Mouse (Mus musculus) heart, embryonic 16.5 days (tissue): ENCODE results near the gene Lhcgr. TPM values are rescaled to one million over a fixed set of nuclear protein-coding genes. Genes with fewer than 3 reads are reported as not detected.

Experiments used
- ATAC-seq: fragments of 200-750 bp; cut with Nextera tagmentation; replicated peaks from 2 replicates; pipeline ENCODE4 v1.8.0; 2017; ENCODE audit warnings: moderate number of reproducible peaks; ENCODE audit not compliant: insufficient read depth, low FRiP score; ENCODE audit errors: extremely low read depth
- H3K27ac ChIP-seq: fragments of 300-500 bp; sonication (generic); 2 replicates; pipeline ENCODE4 v1.5.1; 2014; ENCODE audit warnings: mild to moderate bottlenecking, low read length, control low read depth, moderate library complexity
- H3K27me3 ChIP-seq: fragments of 300-500 bp; sonication (generic); 2 replicates; pipeline ENCODE4 v1.6.1; 2014; ENCODE audit warnings: low read length, mixed read lengths; ENCODE audit not compliant: control insufficient read depth, insufficient read depth
- H3K36me3 ChIP-seq: fragments of 300-500 bp; sonication (generic); 2 replicates; pipeline ENCODE4 v1.6.1; 2014; ENCODE audit not compliant: control insufficient read depth, insufficient read depth
- H3K4me1 ChIP-seq: fragments of 300-500 bp; sonication (generic); 2 replicates; pipeline ENCODE4 v1.6.1; 2014; ENCODE audit warnings: low read length, mixed read lengths; ENCODE audit not compliant: control insufficient read depth, insufficient read depth
- H3K4me2 ChIP-seq: fragments of 300-500 bp; sonication (generic); 2 replicates; pipeline ENCODE4 v1.6.1; 2014; ENCODE audit warnings: low read depth, mild to moderate bottlenecking, control low read depth, low read length
- H3K4me3 ChIP-seq: fragments of 300-500 bp; sonication (generic); 2 replicates; pipeline ENCODE4 v1.5.1; 2014; ENCODE audit warnings: mild to moderate bottlenecking, control low read depth, low read length
- H3K9ac ChIP-seq: fragments of 300-500 bp; sonication (generic); 2 replicates; pipeline ENCODE4 v1.6.1; 2014; ENCODE audit warnings: low read length, control low read depth
- H3K9me3 ChIP-seq: fragments of 300-500 bp; sonication (generic); replicated peaks from 2 replicates; pipeline ENCODE4 v1.6.1; 2016; ENCODE audit warnings: low read length; ENCODE audit not compliant: control insufficient read depth
- WGBS: fragments of 180-500 bp; shearing (Covaris S2); extraction: QIAGEN DNeasy Blood & Tissue Kit; methylation state at CpG from one replicate; pipeline ENCODE4 v1.1.7; 2014; 5-methylcytosine and 5-hydroxymethylcytosine counted together
- polyA plus RNA-seq: library from polyadenylated mRNA; unstranded; fragments of >200 nt; fragmentation: Nextera tagmentation; extraction: Ambion mirVana; gene quantifications from 2 replicates; pipeline ENCODE4 v1.2.1, GENCODE M21; 2015

Gene Lhcgr
- polyA plus RNA-seq, 1 experiment from 2014 or later = not detected

DNA sequence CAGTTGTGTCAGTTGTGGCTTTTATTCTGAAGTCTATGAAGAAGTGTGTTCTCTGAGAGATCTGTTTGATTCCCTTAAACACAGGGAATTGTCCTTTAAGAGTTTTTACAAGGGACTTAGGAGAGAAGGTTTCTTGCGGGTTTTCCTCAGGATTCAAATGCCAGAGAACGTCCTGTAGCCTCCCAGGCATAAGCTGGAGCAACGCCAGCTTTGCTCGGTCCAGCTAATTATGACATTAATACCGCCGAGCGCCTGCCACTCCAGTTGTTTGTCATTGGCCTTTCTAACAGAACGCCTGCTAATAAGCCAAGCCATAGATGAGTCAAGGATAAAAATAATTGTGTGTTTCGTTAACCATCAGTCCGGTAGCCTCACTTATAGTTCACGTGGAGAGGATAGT lies 103.6 kb downstream of the Lhcgr start:
- Histone ChIP-seq H3K9ac (no peak overlapping the region), H3K4me1 (no peaks in the 10 kb centered on the region), H3K36me3 (no peaks in the 10 kb centered on the region), H3K4me2 (no peak overlapping the region), H3K4me3 (no peak overlapping the region), H3K27me3 (no peaks in the 10 kb centered on the region), H3K27ac (no peak overlapping the region), H3K9me3 (no peaks in the 10 kb centered on the region)
- no peak for ATAC-seq
- WGBS = 67% methylated on average over 11 of the region's 11 CpGs

DNA sequence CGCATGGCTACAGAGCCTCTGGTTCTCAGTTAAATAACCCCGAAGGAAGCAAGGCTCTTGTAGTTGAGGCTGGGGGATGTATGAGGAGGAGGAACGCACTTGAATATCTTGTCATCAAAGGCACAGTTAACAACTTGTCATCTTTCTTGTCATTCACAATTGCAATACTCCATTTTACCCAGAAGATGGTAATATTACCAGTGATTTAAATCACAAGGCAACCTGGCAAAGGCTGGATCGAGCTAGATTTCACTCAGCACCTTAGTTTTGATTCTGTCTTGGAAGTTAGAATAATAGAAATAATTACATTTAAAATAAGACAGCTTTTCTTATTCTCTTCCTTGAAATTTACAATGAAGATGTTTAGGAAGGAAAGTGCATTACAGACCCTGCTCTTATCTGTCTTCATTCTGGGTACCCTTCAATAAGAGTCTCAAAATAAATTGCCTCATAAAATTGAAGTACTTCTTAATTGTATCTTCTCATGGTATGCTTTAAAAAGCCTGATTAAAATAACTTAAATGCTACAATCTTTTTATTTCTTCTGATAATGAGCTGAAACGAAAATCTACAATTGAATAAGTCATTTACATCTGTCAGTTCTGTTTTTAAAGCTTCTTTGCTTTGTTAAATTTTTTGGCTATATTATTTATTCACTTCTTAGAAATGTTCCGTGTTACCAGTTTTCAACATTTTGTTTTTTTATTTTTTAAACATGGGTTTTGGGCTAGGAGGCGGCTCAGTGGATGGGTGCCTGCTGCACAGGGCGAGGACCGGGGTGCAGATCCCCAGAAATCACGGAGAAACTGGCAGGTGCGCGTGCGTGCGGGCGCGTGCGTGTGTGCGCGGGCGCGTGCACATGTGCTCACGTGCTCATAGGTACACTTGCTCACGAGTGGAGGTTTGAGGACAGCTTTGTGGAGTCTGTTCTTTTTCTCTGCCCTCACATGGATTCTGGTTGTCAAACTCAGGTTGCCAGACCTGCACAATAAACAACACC lies 116.2 kb downstream of the Lhcgr start:
- Histone ChIP-seq H3K27ac (no peak overlapping the region), H3K4me2 (no peak overlapping the region), H3K9ac (no peak overlapping the region), H3K27me3 (no peaks in the 10 kb centered on the region), H3K4me3 (no peak overlapping the region), H3K9me3 (no peaks in the 10 kb centered on the region), H3K4me1 (no peaks in the 10 kb centered on the region), H3K36me3 (no peaks in the 10 kb centered on the region)
- ATAC-seq = no peak
- 88% methylated on average over 23 of the region's 23 CpGs for WGBS

DNA sequence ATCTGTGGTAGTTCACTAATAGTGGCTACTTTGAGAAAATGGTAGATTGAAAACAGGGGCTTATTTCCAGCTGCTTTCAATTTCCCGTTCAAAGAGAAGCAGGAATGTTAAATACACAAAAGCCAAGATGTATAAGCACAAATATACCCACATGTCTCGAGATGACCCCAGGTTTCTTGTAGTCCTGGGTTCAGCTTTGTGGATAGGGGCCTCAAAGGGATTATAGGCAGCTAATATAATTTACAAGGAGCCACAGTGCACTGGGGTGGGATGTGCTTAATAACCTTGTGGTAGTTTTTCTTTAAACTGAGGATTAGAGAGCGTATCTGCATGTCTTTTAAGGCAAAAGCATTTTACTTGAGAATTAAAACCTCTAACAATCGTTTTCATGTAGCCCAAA lies 121.0 kb downstream of the Lhcgr start:
- Histone ChIP-seq H3K27me3 (no peaks in the 10 kb centered on the region), H3K4me3 (no peak overlapping the region), H3K4me1 (no peaks in the 10 kb centered on the region), H3K9me3 (no peaks in the 10 kb centered on the region), H3K9ac (no peak overlapping the region), H3K27ac (no peak overlapping the region), H3K4me2 (no peak overlapping the region), H3K36me3 (no peaks in the 10 kb centered on the region)
- WGBS = 60% methylated on average over 4 of the region's 4 CpGs
- ATAC-seq = no peak

DNA sequence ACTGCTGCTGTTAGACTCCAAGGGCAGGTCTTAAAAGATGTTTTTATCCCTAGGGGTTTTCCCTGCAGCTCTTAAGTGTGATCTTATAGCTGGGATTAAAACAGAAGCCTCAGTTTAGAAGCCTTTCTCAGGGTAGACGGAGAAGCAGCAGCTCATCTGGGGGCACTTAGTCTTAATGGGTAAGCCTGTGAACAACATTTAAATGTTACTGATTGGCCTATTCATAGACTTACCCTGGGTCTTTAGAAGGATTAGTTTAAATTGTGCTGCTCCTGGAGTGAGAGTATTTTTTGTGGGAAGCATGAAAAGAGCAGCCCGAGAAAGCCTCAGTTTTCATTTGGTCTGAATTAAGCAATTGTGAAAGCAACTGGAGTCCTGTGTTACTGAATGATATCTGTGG lies 121.9 kb downstream of the Lhcgr start:
- Histone ChIP-seq H3K4me3 (no peak overlapping the region), H3K27me3 (no peaks in the 10 kb centered on the region), H3K36me3 (no peaks in the 10 kb centered on the region), H3K27ac (no peak overlapping the region), H3K4me1 (no peaks in the 10 kb centered on the region), H3K4me2 (no peak overlapping the region), H3K9me3 (no peaks in the 10 kb centered on the region), H3K9ac (no peak overlapping the region)
- 74% methylated on average over 2 of the region's 2 CpGs for WGBS
- ATAC-seq = no peak

DNA sequence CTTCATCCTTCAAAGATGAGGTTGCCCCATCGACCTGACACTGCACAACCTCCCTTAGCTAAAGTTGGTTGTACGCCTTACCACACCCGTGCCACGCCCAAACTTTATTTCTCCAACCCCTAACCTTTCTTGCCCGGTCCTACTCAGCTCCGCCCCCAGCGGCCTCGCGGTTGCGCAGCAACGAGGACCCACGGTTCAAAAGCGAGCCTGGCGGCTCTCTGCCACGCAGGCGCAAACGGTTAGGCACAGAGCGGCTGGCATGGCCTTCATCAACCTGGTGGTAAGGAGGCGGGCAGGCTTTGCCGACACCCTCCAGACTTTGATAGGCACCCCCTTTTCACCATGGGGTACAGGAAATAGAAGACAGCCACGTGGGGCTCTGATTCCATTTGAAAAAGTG lies 123.3 kb downstream of the Lhcgr start, which contains the start of gene Gtf2a1l:
TSS of gene Gtf2a1l (plus strand) at position 209 of the 400 bp plus-strand sequence.
- Histone ChIP-seq H3K27me3 (no peaks in the 10 kb centered on the region), H3K9me3 (no peaks in the 10 kb centered on the region), H3K9ac (no peak within 1 kb of the TSS), H3K4me2 (peak within 1 kb of the TSS; percentile 41), H3K27ac (no peak within 1 kb of the TSS), H3K36me3 (no peaks in the 10 kb centered on the region), H3K4me3 (peak within 1 kb of the TSS; percentile 1; the same call in 1 of the 2 replicates), H3K4me1 (no peaks in the 10 kb centered on the region)
- WGBS = 19% methylated on average over 21 of the region's 21 CpGs
- ATAC-seq = 0 out of 2 replicates have a peak, but pooled peaks have one; percentile 32

Other genes with a start within 250 kb of the Lhcgr start
- gene Ston1, start 194.3 kb downstream of the Lhcgr start, polyA plus RNA-seq = 4.7 and 5.0 TPM in 2 replicates
- 0.20 and 0.25 TPM in 2 replicates for gene Gtf2a1l, start 123.3 kb downstream of the Lhcgr start, polyA plus RNA-seq